Mouse (Mus musculus) testis, adult 2 months (tissue): ENCODE data around the gene Gabrg3. TPM values are rescaled to one million over a fixed set of nuclear protein-coding genes. Genes with fewer than 3 reads are reported as not detected.

Experiments
- H3K27ac ChIP-seq: fragments of 200-500 bp; 2 replicates; pipeline ENCODE4 v1.5.1; 2012; ENCODE audit warnings: low read depth, low read length; ENCODE audit not compliant: control insufficient read depth, insufficient read depth
- H3K27me3 ChIP-seq: fragments of 200-500 bp; 2 replicates; pipeline ENCODE4 v1.6.1; 2012; ENCODE audit warnings: mild to moderate bottlenecking, low read length, moderate library complexity; ENCODE audit not compliant: control insufficient read depth, insufficient read depth
- H3K36me3 ChIP-seq: fragments of 200-500 bp; 2 replicates; pipeline ENCODE4 v1.6.1; 2012; ENCODE audit warnings: mild to moderate bottlenecking, low read length; ENCODE audit not compliant: control insufficient read depth, insufficient read depth
- H3K4me1 ChIP-seq: fragments of 200-500 bp; 2 replicates; pipeline ENCODE4 v1.6.1; 2012; ENCODE audit warnings: low read length; ENCODE audit not compliant: control insufficient read depth, insufficient read depth
- H3K4me3 ChIP-seq: fragments of 200-500 bp; 2 replicates; pipeline ENCODE4 v1.5.1; 2012; ENCODE audit warnings: low read depth, mild to moderate bottlenecking, low read length, moderate library complexity, mixed read lengths; ENCODE audit not compliant: control insufficient read depth
- CTCF ChIP-seq: fragments of 200-500 bp; IDR thresholded peaks from 2 replicates; pipeline ENCODE4 v1.5.1; 2012; ENCODE audit warnings: low read depth, mild to moderate bottlenecking, inconsistent platforms, low read length, moderate library complexity; ENCODE audit not compliant: control insufficient read depth, insufficient read depth, insufficient replicate concordance
- POLR2A ChIP-seq: fragments of 200-500 bp; IDR thresholded peaks from 2 replicates; pipeline ENCODE4 v1.6.1; 2012; ENCODE audit warnings: low read depth, mild to moderate bottlenecking, inconsistent platforms, low read length, moderate library complexity; ENCODE audit not compliant: control insufficient read depth
- polyA plus RNA-seq: library from polyadenylated mRNA; depleted of rRNA; stranded (reverse); fragments of >200 nt; gene quantifications from 2 replicates; pipeline ENCODE4 v1.2.3, GENCODE M21; 2012

Gabrg3 gene
- polyA plus RNA-seq, 1 experiment: 0.72 TPM

DNA sequence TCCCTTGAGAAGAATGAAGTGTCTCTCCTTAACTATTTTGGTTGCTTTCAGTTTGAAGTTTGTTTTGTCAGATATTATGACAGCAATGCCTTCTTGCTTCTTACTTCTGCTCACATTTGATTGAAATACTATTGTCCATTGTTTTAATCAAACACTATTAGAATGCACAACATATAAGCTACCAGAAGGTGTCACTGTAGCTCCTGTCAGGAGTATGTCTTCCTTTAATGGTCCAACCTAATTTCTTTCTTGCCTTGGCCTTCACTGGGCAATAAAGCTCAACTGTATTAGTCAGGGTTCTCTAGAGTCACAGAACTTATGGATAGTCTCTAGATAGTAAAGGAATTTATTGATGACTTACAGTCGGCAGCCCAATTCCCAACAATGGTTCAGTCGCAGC, 440.6 kb downstream of the Gabrg3 start:
- no peak overlapping the region for H3K4me3 ChIP-seq
- no peak for TF ChIP-seq CTCF
- no peak for TF ChIP-seq POLR2A
- H3K4me1 ChIP-seq: no peaks in the 10 kb centered on the region
- no peak overlapping the region for H3K27ac ChIP-seq
- H3K27me3 ChIP-seq: no peaks in the 10 kb centered on the region
- no peaks in the 10 kb centered on the region for H3K36me3 ChIP-seq

DNA sequence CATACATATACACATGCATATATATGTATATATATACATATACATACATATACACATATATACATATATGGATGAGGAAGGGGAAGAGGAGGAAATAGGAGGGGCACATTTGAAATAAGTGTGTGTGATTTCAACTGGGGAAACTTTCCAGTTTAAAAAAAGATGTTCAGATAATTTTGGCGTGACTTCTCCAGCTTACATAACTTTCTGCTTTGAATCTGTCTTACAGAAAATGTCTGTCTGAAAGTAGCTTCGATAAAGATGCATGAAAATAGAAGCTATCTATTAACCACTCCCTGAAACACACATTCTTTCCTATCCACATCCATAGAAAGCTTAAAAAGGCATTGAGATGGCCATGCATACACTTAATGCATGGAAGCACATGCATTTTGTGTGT, 445.4 kb downstream of the Gabrg3 start:
- no peak overlapping the region for H3K27ac ChIP-seq
- no peaks in the 10 kb centered on the region for H3K36me3 ChIP-seq
- TF ChIP-seq CTCF (no peak), POLR2A (no peak)
- no peaks in the 10 kb centered on the region for H3K4me1 ChIP-seq
- no peaks in the 10 kb centered on the region for H3K27me3 ChIP-seq
- H3K4me3 ChIP-seq: no peak overlapping the region

DNA sequence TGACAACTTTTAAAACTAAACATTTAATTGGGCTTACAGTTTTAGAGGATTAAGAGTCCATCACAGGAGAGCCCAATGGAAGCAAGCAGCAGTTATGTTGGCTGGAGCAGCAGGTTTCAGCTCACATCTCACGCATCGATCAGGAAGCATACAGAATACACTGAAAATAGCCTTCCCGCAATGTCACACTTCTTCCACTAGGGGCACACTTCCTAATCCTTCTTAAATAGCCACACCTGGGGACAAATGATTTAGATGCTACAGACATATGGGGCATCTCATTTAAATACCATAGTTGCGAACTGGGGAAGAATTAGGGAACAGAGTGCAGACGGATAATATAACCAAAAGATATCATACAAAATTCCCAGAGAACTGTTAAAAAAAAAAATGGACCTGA, 449.0 kb downstream of the Gabrg3 start:
- Histone ChIP-seq H3K4me3 (no peak overlapping the region), H3K4me1 (no peaks in the 10 kb centered on the region), H3K27me3 (no peaks in the 10 kb centered on the region), H3K36me3 (no peaks in the 10 kb centered on the region), H3K27ac (no peak overlapping the region)
- TF ChIP-seq POLR2A (no peak), CTCF (peak; percentile 20; the same call in 1 of the 2 replicates)

GRCm38 (mm10) chr7:56919499-56919898, 467.5 kb downstream of the Gabrg3 start:
- Histone ChIP-seq H3K27me3 (no peaks in the 10 kb centered on the region), H3K36me3 (no peaks in the 10 kb centered on the region)

GRCm38 (mm10) chr7:56914862-56915261, 472.1 kb downstream of the Gabrg3 start:
- Histone ChIP-seq H3K27me3 (no peaks in the 10 kb centered on the region), H3K36me3 (no peaks in the 10 kb centered on the region), H3K4me3 (no peak overlapping the region), H3K4me1 (no peaks in the 10 kb centered on the region), H3K27ac (no peak overlapping the region)
- TF ChIP-seq POLR2A: no peak
- TF ChIP-seq CTCF: no peak

More at GRCm38 (mm10) chr7:56919499-56919898, 467.5 kb downstream of the Gabrg3 start:
- no peak overlapping the region for H3K27ac ChIP-seq
- no peak overlapping the region for H3K4me3 ChIP-seq
- TF ChIP-seq POLR2A (no peak), CTCF (no peak)
- H3K4me1 ChIP-seq: no peaks in the 10 kb centered on the region

DNA sequence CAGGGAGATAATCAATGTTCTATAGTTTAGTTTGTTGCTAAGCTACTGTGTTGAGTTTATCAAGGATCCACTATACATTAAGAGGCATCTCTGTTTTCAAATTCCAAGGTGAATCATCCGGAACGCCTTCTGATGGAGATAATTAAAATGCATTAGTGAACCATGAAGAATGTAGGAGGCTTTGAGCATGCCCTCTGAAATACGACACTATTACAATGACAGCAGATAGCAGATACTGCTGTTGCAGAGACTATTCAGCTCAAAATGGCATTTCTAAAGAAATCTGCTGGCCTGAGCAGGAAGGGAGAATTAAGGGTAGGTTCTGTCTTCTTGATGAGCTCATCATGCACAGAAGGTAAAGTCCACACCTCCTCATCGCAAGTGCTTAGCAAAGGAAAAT, 487.2 kb downstream of the Gabrg3 start:
- Histone ChIP-seq H3K36me3 (no peaks in the 10 kb centered on the region), H3K4me3 (no peak overlapping the region), H3K4me1 (no peaks in the 10 kb centered on the region), H3K27me3 (no peaks in the 10 kb centered on the region), H3K27ac (no peak overlapping the region)
- TF ChIP-seq POLR2A (no peak), CTCF (no peak)

- no peak overlapping the region for H3K4me3 ChIP-seq
- no peaks in the 10 kb centered on the region for H3K36me3 ChIP-seq
- TF ChIP-seq CTCF: no peak
- TF ChIP-seq POLR2A: no peak
- H3K4me1 ChIP-seq: no peaks in the 10 kb centered on the region
- H3K27ac ChIP-seq: no peak overlapping the region
- H3K27me3 ChIP-seq: no peaks in the 10 kb centered on the region
Measured at GRCm38 (mm10) chr7:56867314-56868075, 519.5 kb downstream of the Gabrg3 start.
